Mouse (Mus musculus) embryonic facial prominence, embryonic 10.5 days (tissue): Measurements from ENCODE around the gene Gm7173. TPM values are rescaled to one million over a fixed set of nuclear protein-coding genes. Genes with fewer than 3 reads are reported as not detected.

Experiments
- DNase-seq: peaks from one replicate; pipeline ENCODE4 v3.0.0-alpha.2; 2017; ENCODE audit warnings: low spot score
- H3K27ac ChIP-seq: fragments of 300-500 bp; sonication (generic); replicated peaks from 2 replicates; pipeline ENCODE4 v1.5.1; 2016; ENCODE audit warnings: mild to moderate bottlenecking
- H3K27me3 ChIP-seq: fragments of 300-500 bp; sonication (generic); replicated peaks from 2 replicates; pipeline ENCODE4 v1.6.1; 2016; ENCODE audit warnings: low read depth, mild to moderate bottlenecking; ENCODE audit not compliant: poor library complexity, severe bottlenecking
- H3K36me3 ChIP-seq: fragments of 300-500 bp; sonication (generic); replicated peaks from 2 replicates; pipeline ENCODE4 v1.6.1; 2016; ENCODE audit warnings: mild to moderate bottlenecking, moderate library complexity
- H3K4me1 ChIP-seq: fragments of 300-500 bp; sonication (generic); 2 replicates; pipeline ENCODE4 v1.6.1; 2016
- H3K4me3 ChIP-seq: fragments of 300-500 bp; sonication (generic); 2 replicates; pipeline ENCODE4 v1.5.1; 2016; ENCODE audit warnings: mild to moderate bottlenecking, moderate library complexity
- H3K9me3 ChIP-seq: fragments of 300-500 bp; sonication (generic); 2 replicates; pipeline ENCODE4 v1.6.1; 2016; ENCODE audit warnings: mild to moderate bottlenecking
- whole genome bisulfite sequencing: fragments of 180-500 bp; shearing (Covaris S2); methylation state at CpG from one replicate; pipeline ENCODE4 v1.1.7; 2016; 5-methylcytosine and 5-hydroxymethylcytosine counted together
- polyA plus RNA-seq: library from polyadenylated mRNA; unstranded; fragments of >200 nt; fragmentation: Nextera tagmentation; extraction: Ambion mirVana; gene quantifications from 2 replicates; pipeline ENCODE4 v1.2.1, GENCODE M21; 2016

The Gm7173 gene
- 0.43 and 0.57 TPM in 2 replicates for polyA plus RNA-seq

- no peaks in the 10 kb centered on the region for H3K36me3 ChIP-seq
- no peaks in the 10 kb centered on the region for H3K27me3 ChIP-seq
- no peaks in the 10 kb centered on the region for H3K4me1 ChIP-seq
- peak within 1 kb of the TSS; percentile 55 for H3K4me3 ChIP-seq
- H3K27ac ChIP-seq, result 0 out of 2 replicates have a peak within 1 kb of the TSS, but pooled peaks have one; percentile 14
- 26% methylated on average over 23 of the region's 23 CpGs for WGBS
- peak; percentile 59 for DNase-seq
- H3K9me3 ChIP-seq, result no peaks in the 10 kb centered on the region
These were observed at the start of gene Gm7173 for GRCm38 (mm10) chrX:79516977-79517645. Gene Gm7173, minus strand, starts transcription at chrX:79517285.

GRCm38 (mm10) chrX:79517646-79518016 lies 546 bp upstream of the Gm7173 start:
- no peak overlapping the region for H3K27ac ChIP-seq
- DNase-seq, result no peak

GRCm38 (mm10) chrX:79316790-79317189 lies 200.3 kb downstream of the Gm7173 start:
- H3K27ac ChIP-seq, result no peak overlapping the region
- no peak for DNase-seq
- no peaks in the 10 kb centered on the region for H3K36me3 ChIP-seq
- no peaks in the 10 kb centered on the region for H3K4me1 ChIP-seq
- no peak overlapping the region for H3K4me3 ChIP-seq
- H3K9me3 ChIP-seq, result no peaks in the 10 kb centered on the region
- H3K27me3 ChIP-seq, result no peaks in the 10 kb centered on the region

More at GRCm38 (mm10) chrX:79517646-79518016, 546 bp upstream of the Gm7173 start:
- Histone ChIP-seq H3K36me3 (no peaks in the 10 kb centered on the region), H3K4me1 (no peaks in the 10 kb centered on the region), H3K9me3 (no peaks in the 10 kb centered on the region), H3K4me3 (peak overlapping the region; percentile 55), H3K27me3 (no peaks in the 10 kb centered on the region)
- WGBS, result 76% methylated on average over 1 of the region's 1 CpGs

Other genes starting within 250 kb of the Gm7173 start
- gene Mageb16, start 154.2 kb upstream of the Gm7173 start, polyA plus RNA-seq, result 0.19 TPM in 1 of 2 replicates, not detected in the other